Mouse (Mus musculus): ENCODE measurements at regions not wholly inside any gene's neighbourhood (a gene's known extent, or its start where the extent isn't known, plus 50 kb on each side); places are given as distances from the start of the nearest gene placed in this dataset.

DNA sequence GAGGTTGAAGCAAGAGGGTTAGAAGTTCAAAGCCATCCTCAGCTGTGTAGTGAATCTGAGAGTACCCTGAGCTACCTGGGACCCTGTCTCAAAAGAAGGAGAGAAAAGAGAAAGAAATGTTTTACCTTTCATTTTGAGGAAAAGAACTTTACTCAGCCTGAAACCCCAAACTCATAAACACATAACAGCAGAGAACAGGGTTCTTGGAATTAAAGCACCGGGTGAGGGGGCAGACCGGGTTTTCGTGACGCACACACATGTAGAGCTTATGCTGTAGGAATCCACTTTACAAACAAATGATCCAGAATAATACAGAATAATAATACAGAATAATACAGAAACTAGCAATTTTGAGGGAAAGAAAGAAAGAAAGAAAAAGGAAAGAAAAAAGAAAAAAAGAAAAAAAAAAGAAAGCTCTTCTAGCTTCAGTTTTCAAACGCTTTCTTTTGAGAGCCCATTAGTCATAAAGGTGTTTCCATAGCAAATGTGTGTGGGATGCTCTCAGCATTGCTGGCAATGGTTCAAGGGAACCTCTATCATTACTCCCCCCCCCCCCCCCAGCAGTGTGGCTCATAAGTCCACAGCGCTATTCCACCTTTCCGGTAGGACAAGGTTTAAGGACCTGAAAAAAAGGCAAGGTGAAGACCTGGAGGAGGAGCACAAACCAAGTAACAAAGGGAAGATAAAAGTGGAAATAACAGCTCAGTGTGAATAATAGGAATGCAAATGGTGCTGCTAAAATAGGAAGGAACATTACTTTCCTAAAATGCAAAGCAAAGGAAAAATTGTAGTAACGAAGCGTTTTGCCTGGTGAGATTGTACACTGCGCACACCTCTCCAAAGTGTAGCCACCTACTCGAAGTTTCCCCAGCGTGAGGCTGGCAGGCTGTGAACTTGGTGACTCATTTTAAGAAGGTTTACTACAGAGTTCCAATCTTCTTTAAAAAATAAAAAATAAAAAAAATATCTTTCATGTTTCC lies 110.3 kb downstream of the Btg1 start:
- no peak overlapping the region for H3K9ac ChIP-seq
- WGBS = 76% methylated on average over 12 of the region's 12 CpGs

DNA sequence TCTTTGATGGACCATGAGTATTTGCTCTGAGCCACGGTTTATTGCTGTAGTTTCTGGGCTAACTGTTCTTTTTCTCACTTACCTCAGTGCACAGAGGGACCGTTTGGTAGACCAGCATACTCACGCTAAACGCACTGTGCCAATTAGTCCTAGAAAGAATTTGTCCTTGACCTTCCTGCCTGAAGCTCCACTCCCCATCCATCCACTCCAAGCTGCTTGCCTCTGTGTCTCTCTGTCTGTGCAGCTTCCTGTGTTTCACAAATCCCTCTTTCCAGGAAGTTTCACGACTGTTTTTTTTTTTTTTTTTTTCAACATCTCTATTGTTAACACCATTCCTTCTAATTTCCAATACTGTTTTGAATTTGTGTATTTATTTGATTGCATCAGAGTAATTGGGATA lies 116.8 kb downstream of the Btg1 start:
- H3K4me1 ChIP-seq = peaks cover 5% of the 10 kb centered on the region; the same call in 1 of the 2 replicates
- 55% methylated on average over 5 of the region's 5 CpGs for WGBS
- no peaks in the 10 kb centered on the region for H3K36me3 ChIP-seq
- no peaks in the 10 kb centered on the region for H3K27me3 ChIP-seq
- H3K9me3 ChIP-seq (replicated peaks) = no peaks in the 10 kb centered on the region
- no peak overlapping the region for H3K27ac ChIP-seq (replicated peaks)
- no peak overlapping the region for H3K4me2 ChIP-seq (replicated peaks)
- no peak overlapping the region for H3K4me3 ChIP-seq (replicated peaks)
- ATAC-seq (ENCODE audit: insufficient number of reproducible peaks, low FRiP score, low TSS enrichment, low read depth) = no peak
- H3K9ac ChIP-seq = no peak overlapping the region

More for the DNA sequence above, 110.3 kb downstream of the Btg1 start:
- Histone ChIP-seq H3K36me3 (no peaks in the 10 kb centered on the region), H3K4me3 (replicated peaks) (no peak overlapping the region), H3K27me3 (no peaks in the 10 kb centered on the region), H3K27ac (replicated peaks) (no peak overlapping the region), H3K9me3 (replicated peaks) (no peaks in the 10 kb centered on the region), H3K4me1 (peaks cover 24% of the 10 kb centered on the region), H3K4me2 (replicated peaks) (no peak overlapping the region)
- no peak for ATAC-seq (ENCODE audit: insufficient number of reproducible peaks, low FRiP score, low TSS enrichment, low read depth)

DNA sequence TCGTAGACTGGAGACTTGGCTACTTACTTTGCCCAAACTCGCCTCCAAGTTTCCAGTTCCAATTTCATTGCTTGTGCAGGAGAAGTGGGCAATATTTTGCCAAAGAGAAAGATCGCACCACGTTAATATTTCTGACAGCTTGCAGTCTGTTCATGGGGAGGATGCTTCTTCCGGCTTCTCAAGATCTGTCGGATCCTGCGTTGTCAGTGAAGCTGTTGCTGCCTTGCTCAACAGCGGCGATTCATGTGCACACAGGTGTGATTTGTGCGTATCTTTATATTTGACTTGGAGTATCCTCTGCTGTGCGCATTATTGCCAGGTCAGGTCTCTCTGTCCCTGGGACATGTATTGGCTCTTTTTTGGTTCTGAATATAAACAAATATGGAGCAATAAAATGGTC lies 118.3 kb downstream of the Btg1 start:
- H3K27ac ChIP-seq (replicated peaks) = no peak overlapping the region
- H3K4me1 ChIP-seq = peaks cover 5% of the 10 kb centered on the region; the same call in 1 of the 2 replicates
- 85% methylated on average over 11 of the region's 11 CpGs for WGBS
- no peaks in the 10 kb centered on the region for H3K9me3 ChIP-seq (replicated peaks)
- no peaks in the 10 kb centered on the region for H3K27me3 ChIP-seq
- no peak overlapping the region for H3K4me3 ChIP-seq (replicated peaks)
- ATAC-seq (ENCODE audit: insufficient number of reproducible peaks, low FRiP score, low TSS enrichment, low read depth) = no peak
- no peak overlapping the region for H3K9ac ChIP-seq
- H3K4me2 ChIP-seq (replicated peaks) = no peak overlapping the region
- H3K36me3 ChIP-seq = no peaks in the 10 kb centered on the region

DNA sequence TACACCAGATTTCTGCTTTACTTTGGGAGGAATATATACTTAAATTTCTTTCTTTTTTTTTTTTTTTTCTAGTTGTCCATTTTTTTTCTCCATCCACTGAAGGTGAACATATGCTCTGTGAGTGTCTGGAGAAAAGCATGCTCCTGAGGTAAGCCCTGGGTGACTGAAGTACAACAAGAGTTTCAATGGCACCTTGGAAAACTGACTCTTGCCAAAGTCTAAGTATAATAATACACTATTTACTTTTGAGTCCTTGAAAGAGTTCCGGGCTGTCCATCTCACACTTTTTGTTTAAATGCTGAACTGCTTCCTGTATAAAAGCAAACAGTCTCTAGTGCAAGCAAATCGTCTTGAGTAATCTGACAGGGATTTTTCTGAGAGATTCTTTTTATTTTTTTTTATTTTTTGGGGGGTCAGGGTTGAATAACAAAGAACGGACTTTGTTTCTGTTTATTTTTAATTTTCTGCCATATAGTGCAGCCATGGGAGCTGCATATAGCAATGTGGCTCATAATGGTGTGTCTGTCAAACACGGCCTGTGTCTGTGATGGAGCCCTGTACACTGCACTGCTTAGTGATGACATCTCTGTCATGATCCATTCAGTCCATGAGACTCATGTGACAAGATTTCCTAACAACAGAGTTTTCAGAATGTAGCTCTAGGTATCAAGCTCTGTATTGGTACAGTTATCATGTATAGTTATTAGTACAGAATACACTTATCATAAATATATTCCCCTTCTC lies 119.3 kb downstream of the Btg1 start:
- Histone ChIP-seq H3K27ac (replicated peaks) (no peak overlapping the region), H3K4me2 (replicated peaks) (no peak overlapping the region), H3K27me3 (no peaks in the 10 kb centered on the region), H3K36me3 (no peaks in the 10 kb centered on the region), H3K9me3 (replicated peaks) (no peaks in the 10 kb centered on the region), H3K4me3 (replicated peaks) (no peak overlapping the region), H3K9ac (no peak overlapping the region), H3K4me1 (peaks cover 5% of the 10 kb centered on the region; the same call in 1 of the 2 replicates)
- no peak for ATAC-seq (ENCODE audit: insufficient number of reproducible peaks, low FRiP score, low TSS enrichment, low read depth)
- 71% methylated on average over 4 of the region's 4 CpGs for WGBS

DNA sequence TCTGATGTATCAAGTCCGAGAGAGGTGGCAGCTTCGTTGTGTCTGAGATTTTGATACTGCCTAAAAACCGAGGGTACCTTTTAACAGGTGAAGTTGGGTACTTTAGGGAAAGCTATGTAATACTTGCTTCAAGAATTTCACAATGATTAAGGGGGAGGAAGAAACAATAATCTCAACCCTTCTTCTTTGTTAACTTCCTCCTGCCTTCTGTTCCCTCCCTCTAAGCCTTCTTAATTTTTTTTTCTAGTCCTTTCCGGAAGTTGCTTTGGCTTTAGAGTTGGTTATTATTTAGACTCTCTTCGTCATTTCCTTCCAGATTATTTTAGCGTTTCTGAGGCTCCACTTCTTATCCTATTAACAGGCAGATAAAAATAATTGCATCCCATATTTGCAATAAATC lies 121.2 kb downstream of the Btg1 start:
- Histone ChIP-seq H3K27ac (replicated peaks) (no peak overlapping the region), H3K9ac (no peak overlapping the region), H3K27me3 (no peaks in the 10 kb centered on the region), H3K4me3 (replicated peaks) (no peak overlapping the region), H3K4me1 (no peaks in the 10 kb centered on the region), H3K9me3 (replicated peaks) (no peaks in the 10 kb centered on the region), H3K36me3 (no peaks in the 10 kb centered on the region), H3K4me2 (replicated peaks) (no peak overlapping the region)
- 83% methylated on average over 6 of the region's 6 CpGs for WGBS
- no peak for ATAC-seq (ENCODE audit: insufficient number of reproducible peaks, low FRiP score, low TSS enrichment, low read depth)

DNA sequence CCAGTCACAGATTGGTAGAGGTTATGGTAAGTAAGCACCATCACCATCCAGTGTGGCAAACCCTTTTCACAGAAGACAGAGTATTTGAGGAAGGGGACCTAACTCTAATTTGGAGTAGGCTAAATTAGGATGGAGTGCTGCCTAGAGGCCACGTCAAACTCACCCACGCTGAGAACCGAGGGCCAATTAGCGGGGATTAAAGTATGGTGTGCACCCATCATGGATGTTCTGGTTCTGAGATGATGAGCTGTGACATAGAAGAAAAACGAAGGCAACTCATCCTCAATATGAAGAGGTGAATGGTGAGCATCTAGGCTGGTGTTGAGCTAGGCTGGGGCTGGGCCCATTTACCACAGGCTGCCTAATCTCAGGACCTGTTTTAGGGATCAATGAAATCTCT lies 121.8 kb downstream of the Btg1 start:
- Histone ChIP-seq H3K9ac (no peak overlapping the region), H3K27ac (replicated peaks) (no peak overlapping the region), H3K4me3 (replicated peaks) (no peak overlapping the region), H3K4me1 (no peaks in the 10 kb centered on the region), H3K36me3 (no peaks in the 10 kb centered on the region), H3K27me3 (no peaks in the 10 kb centered on the region), H3K9me3 (replicated peaks) (no peaks in the 10 kb centered on the region), H3K4me2 (replicated peaks) (no peak overlapping the region)
- ATAC-seq (ENCODE audit: insufficient number of reproducible peaks, low FRiP score, low TSS enrichment, low read depth) = no peak
- 85% methylated on average over 5 of the region's 5 CpGs for WGBS

DNA sequence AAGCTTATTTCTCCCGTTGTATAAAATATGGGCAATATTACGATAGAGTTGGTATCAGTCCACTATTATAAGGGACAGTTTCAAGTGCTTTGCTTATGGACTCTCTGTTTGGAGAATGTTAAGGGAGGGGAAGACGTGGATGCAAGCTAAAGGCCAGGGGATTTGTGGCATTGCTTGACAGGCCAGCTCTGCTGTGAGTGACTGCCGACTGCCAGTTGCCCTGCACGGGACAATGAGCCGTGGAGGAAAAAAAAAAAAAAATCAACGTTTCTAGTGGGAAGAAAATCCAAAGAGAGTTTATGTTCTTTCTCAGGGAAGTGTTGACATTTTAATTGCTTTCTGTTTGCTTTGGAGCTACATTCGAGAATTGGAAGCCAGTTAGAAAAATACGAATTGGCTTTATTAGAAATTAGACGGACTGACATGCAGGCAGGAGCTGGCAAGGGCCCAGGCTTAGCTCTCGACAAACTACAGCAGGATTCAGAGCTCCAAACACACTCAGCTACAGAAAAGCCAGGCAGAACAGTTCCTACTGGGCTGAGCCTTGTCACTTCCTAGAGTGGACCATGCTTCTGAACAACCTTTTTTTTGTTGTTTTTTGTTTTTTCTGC lies 127.5 kb downstream of the Btg1 start:
- no peaks in the 10 kb centered on the region for H3K27me3 ChIP-seq
- WGBS = 30% methylated on average over 11 of the region's 11 CpGs
- no peak overlapping the region for H3K4me3 ChIP-seq (replicated peaks)
- no peaks in the 10 kb centered on the region for H3K9me3 ChIP-seq (replicated peaks)
- H3K4me1 ChIP-seq = 0 out of 2 replicates have a peak, but pooled peaks cover 3% of the 10 kb centered on the region
- ATAC-seq (ENCODE audit: insufficient number of reproducible peaks, low FRiP score, low TSS enrichment, low read depth) = no peak
- H3K36me3 ChIP-seq = no peaks in the 10 kb centered on the region
- no peak overlapping the region for H3K9ac ChIP-seq
- no peak overlapping the region for H3K27ac ChIP-seq (replicated peaks)
- no peak overlapping the region for H3K4me2 ChIP-seq (replicated peaks)

DNA sequence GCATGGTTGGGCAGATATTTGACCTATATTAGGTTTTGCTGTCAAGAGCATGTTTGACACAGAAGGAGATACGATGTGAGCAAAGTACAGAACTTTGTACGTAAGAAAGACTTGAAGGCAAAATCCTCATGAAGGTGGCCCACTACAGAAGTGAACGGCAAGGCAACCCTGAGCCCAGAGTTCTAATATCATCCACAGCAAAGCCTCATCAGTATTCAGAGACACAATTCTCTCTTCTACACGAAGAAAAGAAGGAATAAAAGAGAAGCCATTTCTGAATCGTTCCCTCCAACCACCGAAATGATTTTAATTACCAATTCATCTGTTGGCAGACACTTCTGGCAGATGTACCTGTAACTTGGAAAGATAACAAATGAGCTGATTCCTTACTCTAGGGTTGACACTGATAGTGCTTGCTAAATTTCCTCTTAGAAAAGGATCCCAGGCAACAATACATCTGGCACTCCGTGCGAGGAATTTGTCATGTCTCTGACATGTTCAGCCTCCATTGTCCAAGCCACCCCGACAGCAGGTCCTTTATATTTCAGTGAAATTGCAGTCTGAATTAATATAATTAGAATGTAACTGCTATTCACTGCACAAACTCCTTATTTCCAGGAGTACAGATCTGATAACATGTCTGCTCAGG lies 130.3 kb downstream of the Btg1 start:
- Histone ChIP-seq H3K4me2 (replicated peaks) (no peak overlapping the region), H3K9ac (no peak overlapping the region), H3K27me3 (no peaks in the 10 kb centered on the region), H3K4me3 (replicated peaks) (no peak overlapping the region), H3K4me1 (peaks cover 10% of the 10 kb centered on the region; the same call in 1 of the 2 replicates), H3K9me3 (replicated peaks) (no peaks in the 10 kb centered on the region), H3K27ac (replicated peaks) (no peak overlapping the region), H3K36me3 (no peaks in the 10 kb centered on the region)
- WGBS = 85% methylated on average over 9 of the region's 9 CpGs
- ATAC-seq (ENCODE audit: insufficient number of reproducible peaks, low FRiP score, low TSS enrichment, low read depth) = no peak

DNA sequence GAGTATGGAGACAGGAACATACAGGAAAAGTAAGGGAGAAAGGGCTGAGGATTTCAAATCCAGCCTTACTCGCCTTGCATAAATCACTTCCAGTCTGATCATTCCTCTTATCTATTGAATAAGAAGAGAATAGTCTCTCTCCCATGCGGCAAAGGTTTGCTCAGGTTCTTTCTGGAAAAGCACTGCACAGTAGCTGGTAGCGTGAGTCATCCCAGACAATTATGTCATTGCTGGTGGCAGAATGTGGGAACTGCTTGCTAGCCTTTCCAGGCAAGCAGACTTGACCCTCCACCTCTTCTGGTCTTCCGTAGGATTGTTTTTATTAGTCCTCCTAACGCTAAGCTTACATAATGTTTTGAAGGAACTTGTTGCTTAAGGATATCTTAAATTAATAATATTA lies 134.1 kb downstream of the Btg1 start:
- no peak overlapping the region for H3K4me2 ChIP-seq (replicated peaks)
- no peak for ATAC-seq (ENCODE audit: insufficient number of reproducible peaks, low FRiP score, low TSS enrichment, low read depth)
- no peaks in the 10 kb centered on the region for H3K36me3 ChIP-seq
- H3K4me3 ChIP-seq (replicated peaks) = no peak overlapping the region
- no peak overlapping the region for H3K9ac ChIP-seq
- WGBS = 48% methylated on average over 5 of the region's 5 CpGs
- H3K9me3 ChIP-seq (replicated peaks) = no peaks in the 10 kb centered on the region
- H3K27me3 ChIP-seq = no peaks in the 10 kb centered on the region
- no peak overlapping the region for H3K27ac ChIP-seq (replicated peaks)
- H3K4me1 ChIP-seq = peaks cover 7% of the 10 kb centered on the region; the same call in 1 of the 2 replicates

DNA sequence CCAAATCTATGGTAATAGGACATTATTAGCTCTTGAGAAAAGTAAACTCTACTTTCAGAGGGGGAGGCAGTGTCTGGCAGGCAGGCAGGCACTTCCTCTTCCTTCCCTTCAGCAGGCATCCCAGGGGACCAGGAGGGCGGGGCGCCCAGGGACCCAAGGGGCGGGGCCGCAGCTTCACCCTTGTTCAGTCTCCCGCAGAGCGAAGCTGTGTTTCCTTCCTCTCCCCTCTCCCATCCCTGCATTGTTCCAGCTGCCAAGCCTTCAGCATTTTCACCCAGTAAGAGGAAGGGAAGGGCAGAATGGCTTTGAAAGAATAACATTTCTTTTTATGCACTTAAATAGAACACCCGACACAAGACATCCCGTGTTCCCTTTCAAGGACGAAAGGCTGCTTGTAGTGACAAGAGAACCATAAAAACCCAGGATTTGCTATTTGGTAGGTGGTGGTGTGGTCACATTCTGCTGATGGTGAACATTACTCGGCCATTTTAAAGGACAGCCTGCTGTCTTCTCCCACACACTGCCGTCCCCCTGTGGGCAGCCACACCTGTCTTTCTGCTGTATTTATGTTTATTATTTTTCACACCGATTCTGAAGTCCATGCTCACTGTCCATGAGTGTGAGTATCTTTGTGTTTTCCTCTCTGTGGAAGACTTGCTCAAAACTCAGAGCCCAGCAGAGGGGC lies 134.9 kb downstream of the Btg1 start:
- H3K4me2 ChIP-seq (replicated peaks) = peak overlapping the region; percentile 40
- ATAC-seq (ENCODE audit: insufficient number of reproducible peaks, low FRiP score, low TSS enrichment, low read depth) = peak; percentile 84
- WGBS = 16% methylated on average over 12 of the region's 12 CpGs

More for the DNA sequence above, 134.9 kb downstream of the Btg1 start:
- no peaks in the 10 kb centered on the region for H3K36me3 ChIP-seq
- H3K27me3 ChIP-seq = no peaks in the 10 kb centered on the region
- H3K9ac ChIP-seq = no peak overlapping the region
- H3K27ac ChIP-seq (replicated peaks) = peak overlapping the region; percentile 22; the same call in 1 of the 2 replicates
- peaks cover 10% of the 10 kb centered on the region; the same call in 1 of the 2 replicates for H3K4me1 ChIP-seq
- H3K9me3 ChIP-seq (replicated peaks) = no peaks in the 10 kb centered on the region
- 0 out of 2 replicates have a peak overlapping the region, but pooled peaks have one; percentile 1 for H3K4me3 ChIP-seq (replicated peaks)

Data from embryonic facial prominence, embryonic 15.5 days (tissue).